Mouse (Mus musculus): ENCODE measurements around the gene Camta1. TPM values are rescaled to one million over a fixed set of nuclear protein-coding genes. Genes with fewer than 3 reads are reported as not detected.

Gene Camta1
- total RNA-seq, 2 experiments from 2014 or later: 66.1 to 84.1 TPM

- intact Hi-C loops (cut with DNase I; ENCODE audit: low total_unique reads): no loop called here
- no peak for DNase-seq
Observed at GRCm38 (mm10) chr4:151096334-151097103, 765.2 kb downstream of the Camta1 start.

- DNase-seq: no peak
Observed at GRCm38 (mm10) chr4:151095207-151095606, 766.5 kb downstream of the Camta1 start.

GRCm38 (mm10) chr4:151089270-151089669, 772.4 kb downstream of the Camta1 start, which contains the start of gene Gm13090:
Gene Gm13090 (plus strand): TSS chr4:151089570.
- intact Hi-C loops (cut with DNase I; ENCODE audit: low total_unique reads): no loop called here
- no peak for DNase-seq

More at GRCm38 (mm10) chr4:151095207-151095606, 766.5 kb downstream of the Camta1 start:
- intact Hi-C loops (cut with DNase I; ENCODE audit: low total_unique reads): no loop called here

- DNase-seq: no peak
- intact Hi-C loops (cut with DNase I; ENCODE audit: low total_unique reads): no loop called here
Observed at GRCm38 (mm10) chr4:151088819-151089218, 772.9 kb downstream of the Camta1 start.

GRCm38 (mm10) chr4:151087358-151087757, 774.3 kb downstream of the Camta1 start:
- intact Hi-C loops (cut with DNase I; ENCODE audit: low total_unique reads): no loop called here
- DNase-seq: no peak

GRCm38 (mm10) chr4:151083027-151083426, 778.6 kb downstream of the Camta1 start:
- DNase-seq: no peak
- intact Hi-C loops (cut with DNase I; ENCODE audit: low total_unique reads): loop anchor here (5.0 kb wide), 1 partner anchor 39 kb away; no protein-coding TSS in a partner anchor

GRCm38 (mm10) chr4:151081977-151082376, 779.7 kb downstream of the Camta1 start:
- no peak for DNase-seq
- intact Hi-C loops (cut with DNase I; ENCODE audit: low total_unique reads): loop anchor here (5.0 kb wide), 1 partner anchor 40 kb away; no protein-coding TSS in a partner anchor

- no peak for DNase-seq
- intact Hi-C loops (cut with DNase I; ENCODE audit: low total_unique reads): loop anchor here (5.0 kb wide), 1 partner anchor 41 kb away; no protein-coding TSS in a partner anchor
Observed at GRCm38 (mm10) chr4:151081355-151081754, 780.3 kb downstream of the Camta1 start.

GRCm38 (mm10) chr4:151074817-151075216, 786.9 kb downstream of the Camta1 start:
- intact Hi-C loops (cut with DNase I; ENCODE audit: low total_unique reads): loop anchor here (1.0 kb wide), 1 partner anchor 65 kb away; no protein-coding TSS in a partner anchor
- DNase-seq: no peak

GRCm38 (mm10) chr4:151073108-151073744, 788.5 kb downstream of the Camta1 start:
- DNase-seq: peak; percentile 71
- intact Hi-C loops (cut with DNase I; ENCODE audit: low total_unique reads): no loop called here

- intact Hi-C loops (cut with DNase I; ENCODE audit: low total_unique reads): no loop called here
- DNase-seq: no peak
Observed at GRCm38 (mm10) chr4:151070962-151071361, 790.7 kb downstream of the Camta1 start.

GRCm38 (mm10) chr4:151068751-151069150, 792.9 kb downstream of the Camta1 start:
- DNase-seq: no peak
- intact Hi-C loops (cut with DNase I; ENCODE audit: low total_unique reads): no loop called here

- intact Hi-C loops (cut with DNase I; ENCODE audit: low total_unique reads): no loop called here
- no peak for DNase-seq
Observed at GRCm38 (mm10) chr4:151059566-151059965, 802.1 kb downstream of the Camta1 start.

GRCm38 (mm10) chr4:151058634-151059033, 803.0 kb downstream of the Camta1 start:
- DNase-seq: no peak
- intact Hi-C loops (cut with DNase I; ENCODE audit: low total_unique reads): no loop called here

- DNase-seq: peak; percentile 100
- intact Hi-C loops (cut with DNase I; ENCODE audit: low total_unique reads): no loop called here
Observed at GRCm38 (mm10) chr4:151057347-151058321, 804.0 kb downstream of the Camta1 start, which contains the start of gene Vamp3. Gene Vamp3 (minus strand): TSS chr4:151057963.

GRCm38 (mm10) chr4:151051162-151051561, 810.5 kb downstream of the Camta1 start:
- intact Hi-C loops (cut with DNase I; ENCODE audit: low total_unique reads): no loop called here
- DNase-seq: no peak

GRCm38 (mm10) chr4:151046524-151046923, 815.2 kb downstream of the Camta1 start:
- intact Hi-C loops (cut with DNase I; ENCODE audit: low total_unique reads): no loop called here
- no peak for DNase-seq

- intact Hi-C loops (cut with DNase I; ENCODE audit: low total_unique reads): no loop called here
- no peak for DNase-seq
Observed at GRCm38 (mm10) chr4:151044944-151045570, 816.6 kb downstream of the Camta1 start.

Data from gastrocnemius, postnatal 14 days (tissue).